Mouse (Mus musculus): Measurements from ENCODE around the gene Bysl. TPM values are rescaled to one million over a fixed set of nuclear protein-coding genes. Genes with fewer than 3 reads are reported as not detected.

The Bysl gene
- polyA plus RNA-seq, 1 experiment = 3.4 TPM

DNA sequence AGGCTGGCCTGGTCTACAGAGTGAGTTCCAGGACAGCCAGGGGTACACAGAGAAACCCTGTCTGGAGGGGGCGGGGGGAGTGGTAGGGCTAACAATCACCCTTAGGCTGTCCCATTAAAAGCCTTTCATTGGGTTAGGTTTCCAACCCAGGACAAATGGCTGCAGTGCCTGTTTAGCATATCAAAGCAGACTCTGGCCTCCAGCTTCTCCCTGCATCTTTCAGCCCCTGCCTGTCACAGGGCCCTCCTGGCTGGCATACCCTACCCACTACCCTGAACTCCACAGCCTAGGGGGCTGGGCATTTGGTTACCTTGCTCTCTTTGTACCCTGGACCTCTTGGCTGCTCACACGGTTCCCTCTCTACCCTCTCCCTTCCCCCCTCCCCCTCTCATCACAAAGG is 45.2 kb downstream of the Bysl start:
- Histone ChIP-seq H3K27me3 (ENCODE audit: control insufficient read depth) (no peaks in the 10 kb centered on the region), H3K36me3 (ENCODE audit: control insufficient read depth) (peaks cover 2% of the 10 kb centered on the region), H3K4me1 (ENCODE audit: control insufficient read depth) (peaks cover 71% of the 10 kb centered on the region), H3K9me3 (ENCODE audit: control insufficient read depth, low read length) (no peaks in the 10 kb centered on the region), H3K4me3 (replicated peaks) (no peak overlapping the region)
- no peak for TF ChIP-seq GATA1 (IDR thresholded peaks at IDR 0.05; ENCODE audit: low read length)

DNA sequence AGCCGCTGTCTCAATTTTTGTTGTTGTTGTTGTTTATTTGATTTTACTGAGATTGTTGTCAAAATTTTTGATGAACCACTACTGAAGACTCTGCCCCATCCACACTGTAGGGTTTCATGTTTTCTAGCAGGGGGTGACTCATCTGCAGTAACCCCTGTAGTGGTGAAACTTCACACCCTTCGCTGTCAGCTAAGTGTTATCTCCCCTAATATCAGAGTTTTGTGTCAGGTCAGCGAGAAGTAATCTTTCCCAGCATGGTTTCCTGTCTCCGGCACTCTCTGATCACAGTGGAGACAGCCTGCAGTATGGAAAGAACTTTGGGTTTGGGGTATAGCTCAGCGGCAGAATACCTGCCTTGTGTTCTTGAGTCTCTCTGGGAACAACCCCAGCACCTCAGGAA is 46.7 kb downstream of the Bysl start:
- Histone ChIP-seq H3K9me3 (ENCODE audit: control insufficient read depth, low read length) (no peaks in the 10 kb centered on the region), H3K36me3 (ENCODE audit: control insufficient read depth) (no peaks in the 10 kb centered on the region; the same call in none of the 2 replicates), H3K27me3 (ENCODE audit: control insufficient read depth) (no peaks in the 10 kb centered on the region), H3K4me3 (replicated peaks) (no peak overlapping the region), H3K4me1 (ENCODE audit: control insufficient read depth) (peaks cover 73% of the 10 kb centered on the region)
- no peak for TF ChIP-seq TAL1 (IDR thresholded peaks at IDR 0.05; ENCODE audit: low read length)
- TF ChIP-seq GATA1 (IDR thresholded peaks at IDR 0.05; ENCODE audit: low read length) = no peak

DNA sequence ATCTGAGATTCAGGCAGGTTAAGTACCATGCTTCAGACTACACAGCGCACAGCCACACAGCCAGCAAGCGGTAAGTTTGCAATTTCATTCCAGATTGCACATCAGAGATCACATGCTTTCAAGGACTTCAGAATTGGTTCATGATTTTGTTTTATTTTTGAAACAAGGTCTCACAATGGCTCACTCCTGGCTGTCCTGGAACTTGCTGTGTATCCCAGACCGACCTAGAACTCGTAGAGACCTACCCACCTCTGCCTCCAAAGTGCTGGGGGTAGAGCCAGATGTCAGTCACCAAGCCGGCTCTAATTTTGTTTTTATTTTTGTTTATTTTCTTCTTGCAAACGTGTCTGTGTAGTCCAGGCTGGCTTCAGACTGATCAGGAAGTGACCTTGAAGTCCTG is 48.4 kb downstream of the Bysl start:
- no peaks in the 10 kb centered on the region; the same call in none of the 2 replicates for H3K36me3 ChIP-seq (ENCODE audit: control insufficient read depth)
- H3K9me3 ChIP-seq (ENCODE audit: control insufficient read depth, low read length) = no peaks in the 10 kb centered on the region
- peaks cover 63% of the 10 kb centered on the region for H3K4me1 ChIP-seq (ENCODE audit: control insufficient read depth)
- no peak overlapping the region for H3K4me3 ChIP-seq (replicated peaks)
- TF ChIP-seq TAL1 (IDR thresholded peaks at IDR 0.05; ENCODE audit: low read length) (no peak), GATA1 (IDR thresholded peaks at IDR 0.05; ENCODE audit: low read length) (no peak)
- no peaks in the 10 kb centered on the region for H3K27me3 ChIP-seq (ENCODE audit: control insufficient read depth)

DNA sequence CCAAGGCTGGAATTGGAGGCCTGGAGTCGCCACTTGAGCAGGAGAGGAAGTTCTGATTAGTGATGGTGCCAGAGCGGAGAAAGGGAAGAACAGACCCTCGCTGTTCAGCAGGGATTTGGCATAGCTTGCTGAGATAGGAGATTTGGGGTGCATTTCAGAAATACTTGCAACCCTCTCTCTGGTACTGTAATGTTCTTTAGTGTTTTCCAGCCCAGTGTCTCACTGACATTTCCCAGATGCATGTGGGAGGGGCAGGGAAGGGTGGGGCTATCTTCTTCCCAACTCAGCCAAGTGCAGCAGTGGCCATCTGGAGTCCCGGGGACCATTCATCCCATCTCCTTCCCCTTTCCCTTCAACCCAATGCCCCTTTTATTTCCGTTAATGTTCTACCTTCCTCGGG is 51.6 kb downstream of the Bysl start:
- Histone ChIP-seq H3K27me3 (ENCODE audit: control insufficient read depth) (no peaks in the 10 kb centered on the region), H3K36me3 (ENCODE audit: control insufficient read depth) (no peaks in the 10 kb centered on the region), H3K9me3 (ENCODE audit: control insufficient read depth, low read length) (no peaks in the 10 kb centered on the region), H3K4me1 (ENCODE audit: control insufficient read depth) (peaks cover 43% of the 10 kb centered on the region), H3K4me3 (replicated peaks) (no peak overlapping the region)
- TF ChIP-seq GATA1 (IDR thresholded peaks at IDR 0.05; ENCODE audit: low read length) (no peak), TAL1 (IDR thresholded peaks at IDR 0.05; ENCODE audit: low read length) (no peak)

DNA sequence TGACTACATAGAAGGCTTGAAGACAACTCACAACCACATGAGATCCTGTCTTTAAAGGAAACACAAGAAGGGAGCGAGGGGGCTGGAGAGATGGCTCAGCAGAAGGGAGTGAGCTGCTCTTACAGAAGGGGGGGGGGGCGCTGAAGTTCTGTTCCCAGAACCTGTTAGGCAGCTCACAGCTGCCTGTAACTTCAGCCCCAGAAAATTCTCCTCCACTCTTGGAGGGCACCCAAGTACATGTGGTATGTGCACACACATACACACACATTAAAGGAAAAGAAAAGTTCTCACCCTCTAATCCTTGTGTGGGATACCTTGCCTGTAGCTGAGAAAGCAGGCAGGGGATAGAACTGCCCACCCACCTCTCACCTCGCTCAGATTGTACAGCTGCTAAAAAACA is 54.1 kb downstream of the Bysl start:
- Histone ChIP-seq H3K27me3 (ENCODE audit: control insufficient read depth) (no peaks in the 10 kb centered on the region), H3K9me3 (ENCODE audit: control insufficient read depth, low read length) (no peaks in the 10 kb centered on the region), H3K4me3 (replicated peaks) (no peak overlapping the region), H3K36me3 (ENCODE audit: control insufficient read depth) (no peaks in the 10 kb centered on the region), H3K4me1 (ENCODE audit: control insufficient read depth) (peaks cover 34% of the 10 kb centered on the region)
- no peak for TF ChIP-seq TAL1 (IDR thresholded peaks at IDR 0.05; ENCODE audit: low read length)
- TF ChIP-seq GATA1 (IDR thresholded peaks at IDR 0.05; ENCODE audit: low read length) = no peak

DNA sequence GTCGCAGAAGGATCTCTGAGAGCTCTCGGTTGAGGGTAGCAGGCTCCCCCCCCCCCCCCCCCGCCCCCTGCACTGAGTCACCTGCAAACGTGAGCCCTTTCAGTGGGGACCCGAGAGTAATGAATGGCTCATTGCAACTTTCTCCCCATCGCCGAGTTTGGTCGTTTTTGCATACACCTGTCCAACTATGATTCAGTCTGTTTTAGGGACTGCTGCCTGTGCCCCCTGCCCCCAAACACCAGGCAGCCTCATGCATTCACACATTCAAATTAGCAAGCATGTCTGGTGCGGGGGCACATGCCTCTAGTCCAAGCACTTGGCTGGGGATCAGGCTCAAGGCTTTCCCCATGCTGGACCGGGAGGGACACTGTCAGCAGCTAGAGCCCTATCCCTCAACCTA is 56.7 kb downstream of the Bysl start:
- no peaks in the 10 kb centered on the region for H3K27me3 ChIP-seq (ENCODE audit: control insufficient read depth)
- no peak overlapping the region for H3K4me3 ChIP-seq (replicated peaks)
- no peaks in the 10 kb centered on the region for H3K9me3 ChIP-seq (ENCODE audit: control insufficient read depth, low read length)
- peaks cover 33% of the 10 kb centered on the region for H3K4me1 ChIP-seq (ENCODE audit: control insufficient read depth)
- no peak for TF ChIP-seq GATA1 (IDR thresholded peaks at IDR 0.05; ENCODE audit: low read length)
- no peak for TF ChIP-seq TAL1 (IDR thresholded peaks at IDR 0.05; ENCODE audit: low read length)
- H3K36me3 ChIP-seq (ENCODE audit: control insufficient read depth) = no peaks in the 10 kb centered on the region

DNA sequence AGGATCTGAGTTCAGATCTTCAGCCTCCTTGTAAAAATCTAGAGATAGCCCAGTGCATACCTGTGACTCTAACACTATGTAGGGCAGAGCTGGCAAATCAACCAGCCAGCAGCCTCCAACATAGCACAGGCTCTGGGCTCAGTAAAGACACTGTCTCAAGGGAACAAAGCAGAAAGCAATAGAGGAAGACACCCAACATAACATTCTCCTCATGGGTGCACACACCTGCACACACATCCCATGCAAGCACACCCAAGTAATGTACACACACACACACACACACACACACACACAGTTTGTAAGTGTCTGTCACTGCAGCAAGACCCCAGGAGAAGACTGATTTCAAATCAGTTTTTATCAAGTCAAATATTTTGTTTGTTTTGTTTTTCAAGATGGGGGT is 58.3 kb downstream of the Bysl start:
- Histone ChIP-seq H3K9me3 (ENCODE audit: control insufficient read depth, low read length) (no peaks in the 10 kb centered on the region), H3K4me1 (ENCODE audit: control insufficient read depth) (peaks cover 33% of the 10 kb centered on the region), H3K27me3 (ENCODE audit: control insufficient read depth) (no peaks in the 10 kb centered on the region), H3K4me3 (replicated peaks) (no peak overlapping the region), H3K36me3 (ENCODE audit: control insufficient read depth) (no peaks in the 10 kb centered on the region)
- TF ChIP-seq GATA1 (IDR thresholded peaks at IDR 0.05; ENCODE audit: low read length) = no peak
- no peak for TF ChIP-seq TAL1 (IDR thresholded peaks at IDR 0.05; ENCODE audit: low read length)

DNA sequence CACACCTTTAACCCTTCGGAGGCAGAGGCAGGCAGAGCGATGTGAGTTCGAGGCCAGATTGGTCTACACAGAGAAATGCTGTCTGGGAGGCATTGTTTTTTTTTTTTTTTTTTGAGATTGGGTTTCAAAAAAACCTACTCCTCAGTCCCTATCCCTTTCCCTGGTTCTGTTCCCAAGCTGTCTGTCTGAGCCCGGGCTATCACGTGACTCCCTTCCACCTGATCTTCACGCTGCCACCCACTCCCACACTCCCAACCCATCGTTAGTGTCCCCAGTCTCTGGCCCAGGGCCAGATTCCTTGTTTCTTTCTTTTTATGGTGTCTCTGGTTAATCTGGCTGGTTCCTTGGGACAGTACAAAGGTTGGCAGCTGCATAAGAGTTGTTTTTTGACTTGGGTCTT is 60.2 kb downstream of the Bysl start:
- no peak for TF ChIP-seq TAL1 (IDR thresholded peaks at IDR 0.05; ENCODE audit: low read length)
- no peak for TF ChIP-seq GATA1 (IDR thresholded peaks at IDR 0.05; ENCODE audit: low read length)
- no peaks in the 10 kb centered on the region for H3K9me3 ChIP-seq (ENCODE audit: control insufficient read depth, low read length)
- H3K4me3 ChIP-seq (replicated peaks) = no peak overlapping the region

More for the DNA sequence above, 60.2 kb downstream of the Bysl start:
- Histone ChIP-seq H3K36me3 (ENCODE audit: control insufficient read depth) (no peaks in the 10 kb centered on the region), H3K27me3 (ENCODE audit: control insufficient read depth) (no peaks in the 10 kb centered on the region), H3K4me1 (ENCODE audit: control insufficient read depth) (peaks cover 24% of the 10 kb centered on the region)

Other genes starting within 250 kb of the Bysl start
- gene Mrps10, start 242.6 kb downstream of the Bysl start, polyA plus RNA-seq (2012) = 0.25 and 0.52 TPM in 2 replicates
- gene Guca1b, start 226.1 kb downstream of the Bysl start, polyA plus RNA-seq (2012) = not detected in 2 replicates
- gene Guca1a, start 210.9 kb downstream of the Bysl start, polyA plus RNA-seq (2012) = not detected in 2 replicates
- gene AI661453, start 174.9 kb downstream of the Bysl start, polyA plus RNA-seq (2012) = not detected in 2 replicates
- gene 1700001C19Rik, start 174.1 kb downstream of the Bysl start, polyA plus RNA-seq (2012) = not detected in 2 replicates
- gene Taf8, start 109.2 kb downstream of the Bysl start, polyA plus RNA-seq (2012) = 2.9 and 4.3 TPM in 2 replicates
- 247 and 292 TPM in 2 replicates for gene Ccnd3, start 106.4 kb downstream of the Bysl start, polyA plus RNA-seq (2012)
- gene Med20, start 90 bp upstream of the Bysl start, polyA plus RNA-seq (2012) = 0.43 and 0.45 TPM in 2 replicates
- gene Gm20517, start 97 bp upstream of the Bysl start, polyA plus RNA-seq (2012) = 0.29 and 0.65 TPM in 2 replicates
- 2.2 and 2.4 TPM in 2 replicates for gene Usp49, start 19.2 kb upstream of the Bysl start, polyA plus RNA-seq (2012)
- 8.2 and 11.4 TPM in 2 replicates for gene Tomm6, start 76.9 kb upstream of the Bysl start, polyA plus RNA-seq (2012)
- 0.05 and 0.08 TPM in 2 replicates for gene Frs3, start 77.5 kb upstream of the Bysl start, polyA plus RNA-seq (2012)
- 0.05 TPM in 1 of 2 replicates, not detected in the other for gene Gm21981, start 83.0 kb upstream of the Bysl start, polyA plus RNA-seq (2012)
- gene Prickle4, start 83.2 kb upstream of the Bysl start, polyA plus RNA-seq (2012) = 0.13 TPM in 1 of 2 replicates, not detected in the other
- not detected in 2 replicates for gene Pgc, start 115.3 kb upstream of the Bysl start, polyA plus RNA-seq (2012)
- 1.5 and 1.7 TPM in 2 replicates for gene Tfeb, start 125.5 kb upstream of the Bysl start, polyA plus RNA-seq (2012)
- 0.03 and 0.08 TPM in 2 replicates for gene Mdfi, start 223.2 kb upstream of the Bysl start, polyA plus RNA-seq (2012)